Mouse (Mus musculus) bone marrow, adult 2 months (tissue): ENCODE results near the gene Fa2h. TPM values are rescaled to one million over a fixed set of nuclear protein-coding genes. Genes with fewer than 3 reads are reported as not detected.
A peak's percentile ranks its signal among the peaks of the same experiment; 100 is the strongest.

Experiments used
- H3K27ac ChIP-seq: fragments of 200-500 bp; 2 replicates; pipeline ENCODE4 v1.5.1; 2012; ENCODE audit warnings: low read depth, mild to moderate bottlenecking, control low read depth, inconsistent platforms, low read length; ENCODE audit not compliant: control insufficient read depth, poor library complexity, insufficient read depth
- H3K4me1 ChIP-seq: fragments of 200-500 bp; 2 replicates; pipeline ENCODE4 v1.6.1; 2011; ENCODE audit warnings: low read length; ENCODE audit not compliant: control insufficient read depth, insufficient read depth
- H3K4me3 ChIP-seq: fragments of 200-500 bp; replicated peaks from 2 replicates; pipeline ENCODE3; 2011; ENCODE audit warnings: mild to moderate bottlenecking, low read depth, low read length, control low read depth; ENCODE audit not compliant: control insufficient read depth
- CTCF ChIP-seq: fragments of 200-500 bp; IDR thresholded peaks from 2 replicates; pipeline ENCODE4 v1.5.1; 2011; ENCODE audit warnings: low read length, control low read depth; ENCODE audit not compliant: control insufficient read depth, insufficient read depth
- POLR2A ChIP-seq: fragments of 200-500 bp; IDR thresholded peaks from 2 replicates; pipeline ENCODE4 v1.6.1; 2011; ENCODE audit warnings: low read depth, mild to moderate bottlenecking, control low read depth, low read length, borderline replicate concordance; ENCODE audit not compliant: control insufficient read depth
- WGBS: fragments of 180-500 bp; shearing (Covaris S2); methylation state at CpG from one replicate; pipeline ENCODE4 v1.1.7; 2018; 5-methylcytosine and 5-hydroxymethylcytosine counted together
- polyA plus RNA-seq: library from polyadenylated mRNA; stranded (reverse); fragments of >200 nt; gene quantifications from 2 replicates; pipeline ENCODE4 v1.2.4, GENCODE M21; 2011; ENCODE audit warnings: low replicate concordance; ENCODE audit not compliant: missing spikeins, insufficient read depth, insufficient read length

Fa2h gene
- polyA plus RNA-seq, 1 experiment = not detected

- no peaks in the 10 kb centered on the region; the same call in 1 of the 2 replicates for H3K4me1 ChIP-seq
- no peak for TF ChIP-seq POLR2A
- no peak for TF ChIP-seq CTCF
- H3K27ac ChIP-seq = no peak overlapping the region
- 56% methylated on average over 10 of the region's 10 CpGs for WGBS
- no peak overlapping the region for H3K4me3 ChIP-seq
These were observed 23.6 kb upstream of the Fa2h start for GRCm38 (mm10) chr8:111417222-111417621.

- no peak for TF ChIP-seq POLR2A
- TF ChIP-seq CTCF = peak; percentile 38; the same call in 1 of the 2 replicates
- Histone ChIP-seq H3K27ac (no peak overlapping the region), H3K4me3 (no peak overlapping the region), H3K4me1 (no peaks in the 10 kb centered on the region; the same call in 1 of the 2 replicates)
- WGBS = 32% methylated on average over 4 of the region's 4 CpGs
These were observed 9.8 kb upstream of the Fa2h start for GRCm38 (mm10) chr8:111403391-111403790.

GRCm38 (mm10) chr8:111391268-111391667 is 2.4 kb downstream of the Fa2h start:
- TF ChIP-seq CTCF (no peak), POLR2A (no peak)
- WGBS = 11% methylated on average over 3 of the region's 3 CpGs

GRCm38 (mm10) chr8:111390837-111391236 is 2.8 kb downstream of the Fa2h start:
- TF ChIP-seq POLR2A (no peak), CTCF (no peak)
- H3K27ac ChIP-seq = no peak overlapping the region
- 75% methylated on average over 2 of the region's 2 CpGs for WGBS
- H3K4me1 ChIP-seq = no peaks in the 10 kb centered on the region
- H3K4me3 ChIP-seq = no peak overlapping the region

More at GRCm38 (mm10) chr8:111391268-111391667, 2.4 kb downstream of the Fa2h start:
- Histone ChIP-seq H3K27ac (no peak overlapping the region), H3K4me1 (no peaks in the 10 kb centered on the region), H3K4me3 (no peak overlapping the region)

- no peak for TF ChIP-seq CTCF
- TF ChIP-seq POLR2A = no peak
- Histone ChIP-seq H3K4me1 (no peaks in the 10 kb centered on the region), H3K4me3 (no peak overlapping the region), H3K27ac (no peak overlapping the region)
- 58% methylated on average over 4 of the region's 4 CpGs for WGBS
These were observed 4.0 kb downstream of the Fa2h start for GRCm38 (mm10) chr8:111389581-111389980.

GRCm38 (mm10) chr8:111385915-111386314 is 7.7 kb downstream of the Fa2h start:
- Histone ChIP-seq H3K27ac (no peak overlapping the region), H3K4me3 (no peak overlapping the region), H3K4me1 (no peaks in the 10 kb centered on the region)
- TF ChIP-seq POLR2A = no peak
- TF ChIP-seq CTCF = no peak
- WGBS = 53% methylated on average over 9 of the region's 9 CpGs

GRCm38 (mm10) chr8:111384628-111385027 is 9.0 kb downstream of the Fa2h start:
- TF ChIP-seq CTCF (no peak), POLR2A (no peak)
- H3K27ac ChIP-seq = no peak overlapping the region
- no peaks in the 10 kb centered on the region for H3K4me1 ChIP-seq
- 48% methylated on average over 2 of the region's 2 CpGs for WGBS
- H3K4me3 ChIP-seq = no peak overlapping the region

- TF ChIP-seq CTCF (no peak), POLR2A (no peak)
- H3K4me1 ChIP-seq = no peaks in the 10 kb centered on the region
- H3K27ac ChIP-seq = no peak overlapping the region
- 72% methylated on average over 6 of the region's 6 CpGs for WGBS
- H3K4me3 ChIP-seq = no peak overlapping the region
These were observed 18.4 kb downstream of the Fa2h start for GRCm38 (mm10) chr8:111375192-111375591.

GRCm38 (mm10) chr8:111369711-111370110 is 23.9 kb downstream of the Fa2h start:
- H3K4me3 ChIP-seq = no peak overlapping the region
- no peaks in the 10 kb centered on the region for H3K4me1 ChIP-seq
- TF ChIP-seq CTCF (no peak), POLR2A (no peak)
- WGBS = 71% methylated on average over 9 of the region's 9 CpGs
- H3K27ac ChIP-seq = no peak overlapping the region
